Mouse (Mus musculus) midbrain, postnatal 0 days (tissue): ENCODE measurements around the gene Nolc1. TPM values are rescaled to one million over a fixed set of nuclear protein-coding genes. Genes with fewer than 3 reads are reported as not detected.

Source experiments
- ATAC-seq: fragments of 200-750 bp; cut with Nextera tagmentation; 2 replicates; pipeline ENCODE4 v1.8.0; 2017; ENCODE audit warnings: moderate number of reproducible peaks, mild to moderate bottlenecking, moderate TSS enrichment, moderate library complexity; ENCODE audit not compliant: low FRiP score
- DNase-seq: peaks from one replicate; pipeline ENCODE4 v3.0.0-alpha.2; 2015; ENCODE audit warnings: low spot score
- H3K27ac ChIP-seq: fragments of 300-500 bp; sonication (generic); 2 replicates; pipeline ENCODE4 v1.5.1; 2014; ENCODE audit warnings: low read depth, mild to moderate bottlenecking, low read length, mixed read lengths
- H3K27me3 ChIP-seq: fragments of 300-500 bp; sonication (generic); 2 replicates; pipeline ENCODE4 v1.6.1; 2014; ENCODE audit warnings: low read length, control low read depth, mixed read lengths; ENCODE audit not compliant: insufficient read depth
- H3K36me3 ChIP-seq: fragments of 300-500 bp; sonication (generic); 2 replicates; pipeline ENCODE4 v1.6.1; 2014; ENCODE audit warnings: low read length, control low read depth, mixed read lengths; ENCODE audit not compliant: insufficient read depth
- H3K4me1 ChIP-seq: fragments of 300-500 bp; sonication (generic); 2 replicates; pipeline ENCODE4 v1.6.1; 2014; ENCODE audit warnings: mild to moderate bottlenecking, control low read depth, antibody characterized with exemption, low read length, mixed read lengths; ENCODE audit not compliant: insufficient read depth
- H3K4me2 ChIP-seq: fragments of 300-500 bp; sonication (generic); 2 replicates; pipeline ENCODE4 v1.6.1; 2014; ENCODE audit warnings: low read depth, mild to moderate bottlenecking, low read length, mixed read lengths; ENCODE audit not compliant: poor library complexity, severe bottlenecking
- H3K4me3 ChIP-seq: fragments of 300-500 bp; sonication (generic); 2 replicates; pipeline ENCODE4 v1.5.1; 2014; ENCODE audit warnings: low read depth, mild to moderate bottlenecking, low read length, moderate library complexity
- H3K9ac ChIP-seq: fragments of 300-500 bp; sonication (generic); replicated peaks from 2 replicates; pipeline ENCODE4 v1.6.1; 2014; ENCODE audit warnings: mild to moderate bottlenecking, low read length, moderate library complexity, mixed read lengths; ENCODE audit not compliant: poor library complexity, severe bottlenecking
- H3K9me3 ChIP-seq: fragments of 300-500 bp; sonication (generic); 2 replicates; pipeline ENCODE4 v1.6.1; 2016; ENCODE audit warnings: low read length, control low read depth
- CTCF ChIP-seq: IDR thresholded peaks from 2 replicates; pipeline ENCODE4 v1.5.1; 2016; ENCODE audit warnings: antibody characterized with exemption, mild to moderate bottlenecking
- WGBS: fragments of 180-500 bp; shearing (Covaris S2); extraction: QIAGEN DNeasy Blood & Tissue Kit; methylation state at CpG from one replicate; pipeline ENCODE4 v1.1.7; 2014; 5-methylcytosine and 5-hydroxymethylcytosine counted together
- polyA plus RNA-seq: library from polyadenylated mRNA; unstranded; fragments of >200 nt; fragmentation: Nextera tagmentation; extraction: Ambion mirVana; gene quantifications from 2 replicates; pipeline ENCODE4 v1.2.1, GENCODE M21; 2015
- total RNA-seq: library from RNA; depleted of rRNA; stranded (reverse); fragments of >200 nt; gene quantifications from 2 replicates; pipeline ENCODE4 v1.2.3, GENCODE M21; 2014

Gene Nolc1
- total and polyA plus RNA-seq, 2 experiments from 2014 or later = 26.0 to 63.5 TPM

DNA sequence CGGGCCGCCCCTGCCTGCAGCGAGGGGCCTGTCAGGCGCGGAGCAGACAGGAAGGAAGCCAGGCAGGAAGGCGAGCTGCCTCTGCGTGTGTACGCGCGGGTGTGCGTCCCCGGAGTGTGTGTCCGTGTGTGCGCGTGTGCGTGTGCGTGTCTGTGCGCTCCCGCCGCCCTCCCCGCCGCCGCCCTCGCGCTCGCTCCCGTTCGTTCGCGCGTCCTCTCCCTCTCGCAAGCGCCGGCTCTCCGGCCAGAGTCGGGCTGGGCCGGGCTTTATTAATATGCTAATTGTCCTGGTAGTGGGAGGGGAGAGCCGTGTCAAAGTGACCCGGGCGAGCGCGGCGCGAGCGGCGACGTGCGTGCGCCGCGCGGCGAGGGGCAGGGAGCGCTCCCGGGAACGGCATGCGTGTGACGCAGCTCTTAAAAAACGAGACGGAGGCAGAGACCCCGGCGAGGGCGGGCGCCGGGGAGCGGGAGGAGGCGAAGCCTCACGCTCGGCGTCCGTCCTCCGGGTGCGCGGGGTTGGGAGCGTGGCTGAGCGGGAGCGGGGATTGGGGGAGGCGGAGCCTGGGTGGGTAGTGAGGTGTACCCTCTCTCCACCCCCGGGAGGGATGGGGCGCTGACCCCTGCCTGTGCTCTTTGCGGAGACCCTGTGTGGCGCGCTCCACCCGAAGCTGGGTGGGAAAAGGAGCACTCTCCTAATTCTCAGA lies 30.5 kb upstream of the Nolc1 start, which contains the start of gene Ldb1:
Ldb1 (minus strand) TSS at position 222 of the 703 bp plus-strand sequence.
- Histone ChIP-seq H3K4me3 (peak within 1 kb of the TSS; percentile 93), H3K27ac (peak within 1 kb of the TSS; percentile 96), H3K27me3 (no peaks in the 10 kb centered on the region), H3K4me1 (peaks cover 31% of the 10 kb centered on the region), H3K4me2 (peak within 1 kb of the TSS; percentile 90), H3K9me3 (no peaks in the 10 kb centered on the region), H3K9ac (peak within 1 kb of the TSS; percentile 99), H3K36me3 (no peaks in the 10 kb centered on the region)
- DNase-seq (peak; percentile 92), ATAC-seq (peak; percentile 86)
- under 1% methylated on average over 64 of the region's 84 CpGs for WGBS
- 0 out of 2 replicates have a peak, but pooled peaks have one; percentile 1 for TF ChIP-seq CTCF

DNA sequence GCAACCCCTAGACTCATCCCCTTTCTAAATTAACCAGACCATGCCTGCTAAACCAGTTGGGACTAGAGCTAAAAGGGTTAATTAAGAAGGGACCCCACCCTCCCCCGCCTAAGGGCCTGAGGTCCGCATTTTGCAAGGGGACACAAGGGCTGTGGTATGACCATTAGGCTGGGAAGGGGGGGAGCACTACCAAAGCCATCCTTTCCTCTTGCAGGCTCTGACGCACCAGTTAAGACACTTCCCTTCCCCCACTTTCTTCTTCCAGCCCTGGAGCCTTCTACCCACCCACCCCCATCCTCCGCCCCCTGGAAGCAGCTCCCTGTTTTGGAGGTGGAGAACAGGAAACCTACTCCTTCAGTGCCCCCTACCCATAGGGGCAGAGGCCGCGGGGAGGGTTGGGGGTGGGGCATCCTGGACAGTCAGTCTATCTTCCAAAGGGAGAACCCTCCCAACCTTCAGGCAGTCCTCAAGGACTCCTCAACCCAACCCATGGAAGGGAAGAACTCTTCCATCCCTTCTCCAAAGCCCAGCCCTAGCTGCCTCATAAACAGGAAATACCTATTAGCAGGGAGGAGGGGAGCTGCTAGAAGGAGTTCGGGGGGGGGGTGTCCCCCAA lies 29.9 kb upstream of the Nolc1 start:
- H3K36me3 ChIP-seq = no peaks in the 10 kb centered on the region
- no peaks in the 10 kb centered on the region for H3K27me3 ChIP-seq
- TF ChIP-seq CTCF = no peak
- H3K4me3 ChIP-seq = peak overlapping the region; percentile 93
- 0% methylated on average over 6 of the region's 7 CpGs for WGBS
- H3K4me1 ChIP-seq = peaks cover 25% of the 10 kb centered on the region
- ATAC-seq = peak; percentile 71
- peak overlapping the region; percentile 90 for H3K4me2 ChIP-seq
- H3K9ac ChIP-seq = peak overlapping the region; percentile 99
- H3K27ac ChIP-seq = peak overlapping the region; percentile 96
- peak; percentile 84 for DNase-seq
- H3K9me3 ChIP-seq = no peaks in the 10 kb centered on the region

DNA sequence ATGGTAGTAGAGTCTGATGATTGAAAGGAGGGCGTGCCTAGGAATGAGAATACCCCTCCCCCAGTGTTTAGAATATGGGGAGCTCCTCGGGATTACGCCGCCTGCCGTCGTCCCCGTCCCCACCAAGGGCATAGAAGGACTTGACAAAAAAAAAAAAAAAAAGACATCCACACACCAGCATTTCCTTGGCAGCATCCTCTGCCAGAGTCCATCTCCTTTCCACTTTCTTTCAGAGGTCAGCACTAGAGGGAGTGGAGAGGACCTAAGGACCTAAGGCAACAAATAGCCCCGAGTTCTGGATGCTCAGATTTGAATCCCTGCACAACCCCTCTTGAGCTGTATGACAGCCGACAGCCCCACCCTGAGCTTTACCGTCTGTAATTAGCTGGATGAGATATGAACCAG lies 29.0 kb upstream of the Nolc1 start:
- Histone ChIP-seq H3K4me1 (peaks cover 19% of the 10 kb centered on the region), H3K36me3 (no peaks in the 10 kb centered on the region), H3K9ac (no peak overlapping the region; the same call in 1 of the 2 replicates), H3K9me3 (no peaks in the 10 kb centered on the region), H3K4me3 (peak overlapping the region; percentile 93; the same call in 1 of the 2 replicates), H3K27ac (peak overlapping the region; percentile 96), H3K4me2 (peak overlapping the region; percentile 90), H3K27me3 (no peaks in the 10 kb centered on the region)
- peak; percentile 27 for DNase-seq
- ATAC-seq = no peak
- TF ChIP-seq CTCF = peak; percentile 33; the same call in 1 of the 2 replicates
- WGBS = 7% methylated on average over 10 of the region's 10 CpGs

DNA sequence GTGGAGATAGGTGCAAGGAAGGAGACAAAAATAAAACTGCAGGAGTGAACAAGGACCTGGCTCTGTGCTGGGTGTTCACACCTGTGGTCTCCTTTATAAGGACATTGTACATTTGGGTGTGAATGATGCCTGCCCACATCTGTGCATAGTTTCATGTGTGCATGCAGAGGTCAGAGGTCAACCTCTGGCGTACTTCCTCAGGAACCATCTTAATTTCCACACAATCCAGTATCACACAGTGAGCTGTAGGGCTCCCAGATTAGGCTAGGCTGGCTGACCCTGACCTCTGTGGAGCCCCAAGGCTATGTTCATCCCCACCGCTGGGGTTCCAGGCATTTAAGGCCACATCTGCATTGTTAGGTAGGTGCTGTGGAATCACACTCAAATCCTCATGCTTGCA lies 28.2 kb upstream of the Nolc1 start:
- no peaks in the 10 kb centered on the region for H3K36me3 ChIP-seq
- H3K27me3 ChIP-seq = no peaks in the 10 kb centered on the region
- H3K9me3 ChIP-seq = no peaks in the 10 kb centered on the region
- H3K9ac ChIP-seq = no peak overlapping the region
- H3K4me3 ChIP-seq = no peak overlapping the region
- 63% methylated on average over 2 of the region's 2 CpGs for WGBS
- peaks cover 14% of the 10 kb centered on the region; the same call in 1 of the 2 replicates for H3K4me1 ChIP-seq
- DNase-seq (no peak), ATAC-seq (no peak)
- no peak overlapping the region for H3K27ac ChIP-seq
- H3K4me2 ChIP-seq = no peak overlapping the region
- no peak for TF ChIP-seq CTCF

DNA sequence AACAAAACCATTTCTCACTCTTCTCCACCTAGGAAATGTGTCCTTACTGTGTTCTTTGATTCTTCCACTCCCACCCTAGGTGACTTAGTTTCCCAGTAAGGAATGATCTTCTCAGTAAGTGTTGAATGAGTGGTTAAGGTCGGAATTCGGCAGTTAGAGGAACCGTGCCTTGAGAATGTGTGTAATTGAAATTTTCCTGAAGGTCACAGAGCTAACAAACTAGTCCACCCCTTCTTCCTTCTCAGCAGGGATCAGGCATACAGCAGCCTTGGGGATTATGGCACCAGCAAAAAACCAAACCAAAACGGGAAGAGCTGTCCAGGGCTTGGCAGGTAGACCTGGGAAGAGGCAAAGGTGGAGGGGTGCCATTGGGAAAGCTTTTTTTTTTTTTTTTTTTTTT lies 26.5 kb upstream of the Nolc1 start:
- no peak for DNase-seq
- no peak overlapping the region for H3K9ac ChIP-seq
- no peak overlapping the region for H3K27ac ChIP-seq
- no peaks in the 10 kb centered on the region for H3K4me1 ChIP-seq
- H3K4me3 ChIP-seq = no peak overlapping the region
- no peaks in the 10 kb centered on the region for H3K27me3 ChIP-seq
- no peaks in the 10 kb centered on the region for H3K36me3 ChIP-seq
- H3K4me2 ChIP-seq = no peak overlapping the region
- ATAC-seq = no peak
- TF ChIP-seq CTCF = no peak
- WGBS = 68% methylated on average over 4 of the region's 4 CpGs
- H3K9me3 ChIP-seq = no peaks in the 10 kb centered on the region

DNA sequence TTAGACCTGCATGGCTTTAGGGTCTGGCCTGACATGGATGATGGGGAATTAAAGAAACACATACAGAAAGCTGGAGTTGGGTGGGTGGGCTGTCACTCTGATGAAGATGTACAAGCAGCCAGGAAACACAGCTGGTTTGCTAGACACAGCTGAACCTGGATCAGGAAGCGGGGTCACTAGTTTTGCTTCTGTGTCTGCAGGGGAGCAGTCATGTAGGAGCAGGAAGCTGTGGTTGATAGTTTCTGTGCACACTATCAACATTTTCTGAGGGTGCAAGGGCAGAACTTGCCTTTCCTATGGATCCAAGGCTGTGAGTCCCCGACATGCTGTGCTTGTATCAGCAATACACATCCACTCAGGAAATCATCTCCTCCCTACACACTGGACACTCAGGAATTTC lies 25.2 kb upstream of the Nolc1 start:
- TF ChIP-seq CTCF = no peak
- H3K4me3 ChIP-seq = no peak overlapping the region
- no peak overlapping the region for H3K27ac ChIP-seq
- DNase-seq = no peak
- no peak overlapping the region for H3K9ac ChIP-seq
- H3K36me3 ChIP-seq = no peaks in the 10 kb centered on the region
- no peaks in the 10 kb centered on the region for H3K4me1 ChIP-seq
- no peak overlapping the region for H3K4me2 ChIP-seq
- H3K27me3 ChIP-seq = no peaks in the 10 kb centered on the region
- no peaks in the 10 kb centered on the region for H3K9me3 ChIP-seq
- WGBS = 75% methylated on average over 2 of the region's 2 CpGs
- no peak for ATAC-seq
